Mouse (Mus musculus): ENCODE measurements at regions not wholly inside any gene's neighbourhood (a gene's known extent, or its start where the extent isn't known, plus 50 kb on each side); places are given as distances from the start of the nearest gene placed in this dataset.

DNA sequence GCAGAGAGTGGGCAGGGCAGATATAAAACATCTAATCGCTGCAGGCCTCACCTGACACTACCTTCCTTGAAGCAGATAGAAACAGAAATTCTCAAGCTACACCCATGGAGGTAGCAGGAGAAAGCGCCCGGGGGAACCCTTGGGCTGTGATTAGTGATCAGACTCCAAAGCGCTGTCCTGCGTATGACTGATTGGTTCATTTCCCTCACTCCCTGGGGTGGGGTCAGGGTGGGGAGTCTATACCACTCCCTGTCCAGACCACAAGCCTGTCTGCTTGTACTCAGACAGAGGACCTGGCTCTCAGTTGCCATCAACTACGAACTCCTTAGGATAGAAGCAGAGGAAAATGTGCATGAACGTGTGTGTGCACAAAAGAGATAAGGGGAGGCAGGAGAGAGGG, 77.7 kb downstream of the Gm826 start:
- H3K9ac ChIP-seq (replicated peaks), result no peak overlapping the region
- H3K4me2 ChIP-seq, result no peak overlapping the region
- 86% methylated on average over 7 of the region's 7 CpGs for WGBS
- no peak for ATAC-seq (ENCODE audit: low FRiP score)
- H3K9me3 ChIP-seq (replicated peaks), result no peaks in the 10 kb centered on the region
- no peaks in the 10 kb centered on the region for H3K36me3 ChIP-seq
- H3K4me3 ChIP-seq (replicated peaks), result no peak overlapping the region
- no peak overlapping the region for H3K27ac ChIP-seq (replicated peaks)
- no peaks in the 10 kb centered on the region for H3K4me1 ChIP-seq
- H3K27me3 ChIP-seq (replicated peaks), result no peaks in the 10 kb centered on the region

DNA sequence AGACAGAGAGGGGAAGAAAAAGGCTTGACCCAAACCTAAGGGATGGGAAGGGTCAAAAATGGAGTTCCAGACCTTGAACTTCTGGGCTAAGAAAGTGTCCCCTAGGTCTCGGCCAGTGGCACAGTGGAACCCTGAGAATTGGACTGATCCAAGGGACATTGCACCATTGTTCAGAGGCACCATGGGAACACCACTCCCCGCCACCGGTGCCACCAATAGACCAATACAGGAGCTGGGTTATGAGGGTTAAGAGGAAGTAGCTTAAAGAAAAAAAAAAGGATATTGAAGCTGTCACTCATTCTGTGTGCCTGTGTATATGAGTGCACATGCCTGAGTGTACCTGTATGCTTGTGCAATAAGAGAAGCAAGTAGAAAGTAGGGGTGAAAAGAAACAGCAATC, 83.7 kb downstream of the Gm826 start:
- Histone ChIP-seq H3K4me1 (peaks cover 15% of the 10 kb centered on the region), H3K4me2 (no peak overlapping the region), H3K27ac (replicated peaks) (no peak overlapping the region), H3K27me3 (replicated peaks) (no peaks in the 10 kb centered on the region), H3K36me3 (no peaks in the 10 kb centered on the region), H3K9me3 (replicated peaks) (no peaks in the 10 kb centered on the region), H3K4me3 (replicated peaks) (no peak overlapping the region), H3K9ac (replicated peaks) (no peak overlapping the region)
- WGBS, result 90% methylated on average over 3 of the region's 3 CpGs
- ATAC-seq (ENCODE audit: low FRiP score), result no peak

- H3K4me1 ChIP-seq, result peaks cover 20% of the 10 kb centered on the region
- H3K9ac ChIP-seq (replicated peaks), result no peak overlapping the region
- no peak for ATAC-seq (ENCODE audit: low FRiP score)
- H3K27me3 ChIP-seq (replicated peaks), result no peaks in the 10 kb centered on the region
- no peak overlapping the region for H3K4me3 ChIP-seq (replicated peaks)
- no peak overlapping the region for H3K4me2 ChIP-seq
- no peaks in the 10 kb centered on the region for H3K36me3 ChIP-seq
- H3K27ac ChIP-seq (replicated peaks), result no peak overlapping the region
- 57% methylated on average over 9 of the region's 9 CpGs for WGBS
- no peaks in the 10 kb centered on the region for H3K9me3 ChIP-seq (replicated peaks)
Measured at GRCm38 (mm10) chr2:160249104-160250093, 84.6 kb downstream of the Gm826 start.

DNA sequence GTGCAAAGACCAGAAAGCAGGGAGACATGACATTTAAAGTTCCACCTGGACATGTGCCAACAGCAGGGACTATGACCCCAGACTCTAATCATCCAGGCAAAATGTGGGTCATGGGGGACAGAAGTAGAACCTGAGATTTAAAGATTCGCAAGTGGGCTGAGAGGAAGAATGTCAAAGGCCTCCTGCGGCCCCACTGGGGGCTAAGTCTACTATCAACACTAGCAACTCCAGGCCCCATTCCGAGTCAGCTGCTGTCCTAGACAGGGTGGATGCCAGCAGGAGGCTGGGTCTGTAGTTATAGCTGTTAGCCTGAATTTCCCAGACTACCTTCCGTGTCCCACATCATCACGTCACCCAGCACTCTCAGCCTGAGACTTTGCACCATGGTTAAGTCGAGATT, 86.7 kb downstream of the Gm826 start:
- Histone ChIP-seq H3K4me2 (no peak overlapping the region), H3K9me3 (replicated peaks) (no peaks in the 10 kb centered on the region), H3K9ac (replicated peaks) (no peak overlapping the region), H3K27me3 (replicated peaks) (no peaks in the 10 kb centered on the region), H3K4me1 (peaks cover 20% of the 10 kb centered on the region), H3K36me3 (no peaks in the 10 kb centered on the region), H3K4me3 (replicated peaks) (no peak overlapping the region), H3K27ac (replicated peaks) (no peak overlapping the region)
- WGBS, result 86% methylated on average over 6 of the region's 6 CpGs
- ATAC-seq (ENCODE audit: low FRiP score), result no peak

DNA sequence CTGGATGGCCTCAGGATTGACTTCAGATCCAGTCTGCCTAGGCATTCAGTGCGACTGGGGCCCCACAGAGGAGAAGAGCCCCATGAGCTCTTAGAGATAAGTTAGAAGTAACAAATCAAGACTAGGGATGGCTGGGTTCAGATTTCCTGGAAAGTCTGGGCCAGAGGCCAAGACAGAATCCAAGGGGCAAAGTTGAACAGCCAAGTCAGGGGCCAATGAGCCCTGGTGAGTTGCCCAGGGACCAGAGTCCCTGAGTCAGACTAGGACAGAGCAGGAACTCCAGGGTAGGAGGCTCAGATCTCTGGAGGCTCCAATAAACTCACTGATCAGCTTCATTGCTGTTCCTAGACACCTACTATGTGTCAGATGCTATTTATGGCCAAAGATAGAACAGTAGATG, 87.6 kb downstream of the Gm826 start:
- no peaks in the 10 kb centered on the region for H3K9me3 ChIP-seq (replicated peaks)
- no peaks in the 10 kb centered on the region for H3K36me3 ChIP-seq
- H3K4me2 ChIP-seq, result no peak overlapping the region
- 79% methylated on average over 1 of the region's 1 CpGs for WGBS
- H3K4me1 ChIP-seq, result peaks cover 20% of the 10 kb centered on the region
- H3K27me3 ChIP-seq (replicated peaks), result no peaks in the 10 kb centered on the region
- H3K4me3 ChIP-seq (replicated peaks), result no peak overlapping the region
- ATAC-seq (ENCODE audit: low FRiP score), result no peak
- H3K9ac ChIP-seq (replicated peaks), result no peak overlapping the region
- H3K27ac ChIP-seq (replicated peaks), result no peak overlapping the region

DNA sequence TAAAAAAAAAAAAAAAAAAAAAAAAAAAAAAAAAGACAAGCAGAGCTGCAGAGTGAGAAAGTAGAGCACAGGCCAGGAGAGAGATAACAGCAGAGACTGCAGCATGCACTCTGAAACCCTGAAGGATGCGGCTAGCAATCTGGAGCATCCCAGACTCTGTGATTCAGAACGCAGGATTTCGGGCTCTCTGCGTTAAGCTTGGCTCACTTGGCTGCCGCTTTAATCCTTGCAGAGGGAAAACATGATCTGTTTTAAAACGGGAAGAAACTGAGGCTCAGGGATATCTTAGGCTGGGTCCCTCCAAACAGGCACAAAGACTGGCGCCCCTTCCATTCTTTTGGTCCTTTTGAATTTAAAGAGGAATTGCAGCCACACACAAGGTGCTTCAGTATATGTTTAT, 89.1 kb downstream of the Gm826 start:
- Histone ChIP-seq H3K36me3 (no peaks in the 10 kb centered on the region), H3K4me3 (replicated peaks) (no peak overlapping the region), H3K4me2 (no peak overlapping the region), H3K9me3 (replicated peaks) (no peaks in the 10 kb centered on the region), H3K27me3 (replicated peaks) (no peaks in the 10 kb centered on the region), H3K27ac (replicated peaks) (no peak overlapping the region), H3K4me1 (peaks cover 20% of the 10 kb centered on the region), H3K9ac (replicated peaks) (no peak overlapping the region)
- WGBS, result 21% methylated on average over 7 of the region's 7 CpGs
- no peak for ATAC-seq (ENCODE audit: low FRiP score)

DNA sequence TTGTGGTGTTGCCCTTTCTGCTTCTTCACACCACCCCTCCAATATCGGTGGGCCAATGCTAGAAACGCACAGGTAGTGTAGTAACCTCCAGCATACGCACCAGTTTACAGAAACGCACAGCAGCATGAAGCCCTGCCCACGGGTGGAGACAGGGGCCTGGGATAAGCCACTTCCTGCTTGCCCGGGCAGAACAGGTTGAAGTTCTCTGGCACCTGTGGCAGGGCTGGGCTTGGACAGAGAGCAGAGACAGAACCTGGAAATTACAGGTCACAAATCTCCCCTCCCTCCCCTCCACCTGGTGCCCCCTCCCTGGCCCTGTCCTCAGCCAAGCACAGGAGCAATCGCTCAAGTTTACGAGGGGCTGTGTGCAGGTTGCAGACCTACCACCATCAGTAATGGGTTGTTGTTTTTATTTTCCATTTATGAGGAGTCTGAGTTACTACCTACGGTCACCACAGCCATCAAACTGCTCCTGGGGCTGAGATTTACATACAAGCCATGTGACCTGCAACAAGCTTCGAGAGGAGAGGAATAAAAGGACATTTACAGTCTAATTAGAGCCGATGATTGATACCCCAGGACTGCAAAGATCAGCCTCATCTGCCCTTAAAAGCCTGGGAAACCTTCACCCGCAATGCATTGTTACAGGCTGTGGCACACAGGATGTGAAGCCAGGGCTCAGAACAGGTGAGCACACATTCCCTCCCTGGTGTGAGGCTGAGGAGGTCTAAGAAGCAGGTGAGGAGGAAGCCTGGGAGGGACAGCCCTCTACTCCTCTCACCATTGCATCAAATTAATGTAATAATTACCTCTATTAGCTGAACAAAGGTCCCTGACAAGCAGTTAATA, 93.2 kb downstream of the Gm826 start:
- Histone ChIP-seq H3K9me3 (replicated peaks) (no peaks in the 10 kb centered on the region), H3K9ac (replicated peaks) (no peak overlapping the region), H3K4me2 (no peak overlapping the region), H3K27me3 (replicated peaks) (no peaks in the 10 kb centered on the region), H3K4me3 (replicated peaks) (no peak overlapping the region), H3K4me1 (peaks cover 7% of the 10 kb centered on the region), H3K36me3 (no peaks in the 10 kb centered on the region), H3K27ac (replicated peaks) (no peak overlapping the region)
- WGBS, result 46% methylated on average over 12 of the region's 12 CpGs
- ATAC-seq (ENCODE audit: low FRiP score), result no peak

DNA sequence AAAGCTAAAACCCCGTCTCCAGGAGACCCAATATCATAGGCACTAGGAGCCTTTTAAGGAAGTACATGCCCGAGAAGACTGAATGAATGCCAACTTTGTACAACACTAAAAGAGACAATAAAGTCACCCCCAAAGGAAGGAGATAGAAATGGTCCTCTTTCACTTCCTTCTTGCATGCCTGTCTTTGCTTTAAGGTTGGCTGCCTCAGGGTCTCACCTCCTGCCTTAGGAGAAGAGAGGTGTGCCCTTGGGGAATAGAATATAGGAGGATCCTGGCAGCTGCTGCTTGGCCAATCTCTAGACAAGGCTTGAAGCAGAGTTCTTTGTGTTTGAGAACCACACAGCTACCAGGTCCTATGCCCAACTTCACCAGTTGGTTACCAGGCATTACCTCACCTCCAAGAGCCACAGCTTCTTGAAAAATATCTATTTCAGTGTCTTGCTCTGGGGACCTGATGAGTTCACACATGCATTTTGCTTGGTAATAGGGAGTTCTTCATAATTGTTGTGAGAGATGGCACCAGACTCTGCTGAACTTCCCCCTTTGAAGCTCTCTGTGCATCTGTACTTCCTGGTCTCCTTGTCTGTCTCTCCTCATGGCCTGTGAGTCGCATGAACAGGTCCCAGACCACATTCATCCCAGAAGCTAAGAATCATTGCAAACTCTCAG, 96.4 kb downstream of the Gm826 start:
- H3K27ac ChIP-seq (replicated peaks), result no peak overlapping the region
- H3K9ac ChIP-seq (replicated peaks), result no peak overlapping the region
- no peak overlapping the region for H3K4me3 ChIP-seq (replicated peaks)
- no peaks in the 10 kb centered on the region for H3K4me1 ChIP-seq
- no peaks in the 10 kb centered on the region; the same call in none of the 2 replicates for H3K27me3 ChIP-seq (replicated peaks)
- WGBS, result 79% methylated on average over 3 of the region's 3 CpGs
- no peak for ATAC-seq (ENCODE audit: low FRiP score)
- H3K36me3 ChIP-seq, result no peaks in the 10 kb centered on the region
- H3K4me2 ChIP-seq, result no peak overlapping the region
- H3K9me3 ChIP-seq (replicated peaks), result no peaks in the 10 kb centered on the region

DNA sequence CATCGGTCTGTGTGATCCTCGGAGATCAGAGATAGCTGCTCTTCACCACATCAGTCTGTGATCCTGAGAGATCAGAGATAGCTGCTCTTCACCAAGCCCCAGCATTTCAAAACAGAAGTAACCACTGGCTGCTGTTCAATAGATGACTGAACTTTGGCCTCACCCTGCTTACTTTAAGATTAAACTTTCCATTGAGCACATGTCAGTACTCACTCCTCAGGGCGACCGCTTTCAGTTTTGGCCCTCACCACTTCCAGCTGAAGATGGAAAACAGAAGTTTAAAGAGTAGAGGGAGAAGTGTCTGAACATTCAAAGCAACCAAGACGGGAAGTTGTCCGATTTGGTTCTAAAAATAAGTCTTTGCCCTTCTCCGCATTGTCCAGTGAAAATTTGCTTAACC, 97.2 kb downstream of the Gm826 start:
- no peak for ATAC-seq (ENCODE audit: low FRiP score)
- H3K9ac ChIP-seq (replicated peaks), result no peak overlapping the region
- no peak overlapping the region for H3K4me3 ChIP-seq (replicated peaks)
- H3K9me3 ChIP-seq (replicated peaks), result no peaks in the 10 kb centered on the region
- no peaks in the 10 kb centered on the region for H3K4me1 ChIP-seq
- H3K27ac ChIP-seq (replicated peaks), result no peak overlapping the region
- 87% methylated on average over 7 of the region's 7 CpGs for WGBS
- H3K27me3 ChIP-seq (replicated peaks), result no peaks in the 10 kb centered on the region; the same call in none of the 2 replicates
- no peak overlapping the region for H3K4me2 ChIP-seq
- H3K36me3 ChIP-seq, result no peaks in the 10 kb centered on the region

- no peaks in the 10 kb centered on the region for H3K36me3 ChIP-seq
- no peaks in the 10 kb centered on the region for H3K4me1 ChIP-seq
- ATAC-seq (ENCODE audit: low FRiP score), result no peak
- no peak overlapping the region for H3K9ac ChIP-seq (replicated peaks)
- H3K27ac ChIP-seq (replicated peaks), result no peak overlapping the region
- H3K9me3 ChIP-seq (replicated peaks), result no peaks in the 10 kb centered on the region
- peaks cover 4% of the 10 kb centered on the region for H3K27me3 ChIP-seq (replicated peaks)
- H3K4me3 ChIP-seq (replicated peaks), result no peak overlapping the region
- 79% methylated on average over 8 of the region's 8 CpGs for WGBS
- no peak overlapping the region for H3K4me2 ChIP-seq
Measured at GRCm38 (mm10) chr2:160230786-160231185, 103.2 kb downstream of the Gm826 start.

DNA sequence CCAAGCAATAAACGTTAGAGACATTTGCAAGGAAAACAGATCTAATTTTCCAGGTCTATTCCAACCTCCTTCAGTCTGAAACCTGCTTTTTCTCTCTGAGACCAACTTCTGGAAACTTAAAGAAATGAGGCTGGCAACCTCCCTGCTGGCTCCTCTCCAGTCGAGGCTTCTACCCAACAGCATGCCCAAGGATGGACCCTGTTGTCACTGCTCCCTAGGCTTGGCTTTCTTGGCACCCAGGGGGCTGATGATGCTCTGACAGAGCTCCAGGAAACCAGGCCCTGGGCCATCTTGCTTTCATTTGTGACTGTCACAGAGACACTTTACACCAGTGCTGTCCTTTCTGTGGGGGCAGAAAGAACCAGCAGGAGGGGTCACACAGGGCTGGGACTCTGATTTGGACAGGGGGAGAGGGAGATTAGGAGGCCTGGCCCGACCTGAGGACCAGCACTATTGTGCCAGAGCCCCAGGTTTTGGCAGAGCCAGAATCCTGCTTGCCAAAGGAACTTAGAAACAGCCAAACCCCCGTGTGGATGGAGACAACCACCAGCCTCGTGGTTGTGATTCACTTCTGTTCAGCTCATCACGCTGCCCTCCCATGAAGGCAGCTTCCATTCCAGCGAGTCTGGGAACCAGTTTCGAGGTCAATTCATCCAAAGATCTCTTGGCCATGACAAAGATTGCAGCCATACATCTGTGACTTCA, 105.5 kb downstream of the Gm826 start:
- H3K9ac ChIP-seq (replicated peaks), result no peak overlapping the region
- no peak for ATAC-seq (ENCODE audit: low FRiP score)
- no peak overlapping the region for H3K27ac ChIP-seq (replicated peaks)
- peaks cover 9% of the 10 kb centered on the region for H3K27me3 ChIP-seq (replicated peaks)
- H3K4me2 ChIP-seq, result no peak overlapping the region
- no peaks in the 10 kb centered on the region for H3K36me3 ChIP-seq
- 77% methylated on average over 8 of the region's 8 CpGs for WGBS
- H3K4me3 ChIP-seq (replicated peaks), result no peak overlapping the region
- H3K4me1 ChIP-seq, result no peaks in the 10 kb centered on the region
- H3K9me3 ChIP-seq (replicated peaks), result no peaks in the 10 kb centered on the region
